Mouse (Mus musculus): ENCODE results near the gene Hspa1a. TPM values are rescaled to one million over a fixed set of nuclear protein-coding genes. Genes with fewer than 3 reads are reported as not detected.

Gene Hspa1a
- polyA plus RNA-seq, 1 experiment from 2014 or later: 4.4 TPM

DNA sequence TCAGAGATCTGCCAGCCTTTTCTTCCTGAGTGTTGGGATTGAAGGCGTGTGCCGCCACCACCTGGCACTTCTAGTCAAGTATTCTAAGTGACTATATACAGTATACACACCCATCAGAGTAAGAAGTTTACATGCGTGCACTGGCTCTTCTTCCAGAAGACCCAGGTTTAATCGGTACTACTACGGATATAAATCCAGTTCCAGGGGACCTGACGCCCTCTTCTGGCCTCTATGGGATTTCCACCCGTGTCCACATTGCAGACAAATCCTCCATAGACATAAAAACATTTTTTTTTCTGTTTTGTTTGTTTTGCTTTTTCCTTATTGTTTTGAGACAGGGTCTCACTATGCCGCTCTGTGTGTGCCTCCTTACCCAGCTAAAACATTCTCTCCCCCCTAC is 24.4 kb downstream of the Hspa1a start:
- ATAC-seq (replicated peaks; ENCODE audit: extremely low read depth, insufficient read depth, low FRiP score): no peak
- Histone ChIP-seq H3K36me3 (ENCODE audit: control insufficient read depth, insufficient read depth) (peaks cover 12% of the 10 kb centered on the region), H3K9ac (ENCODE audit: low read length) (no peak overlapping the region), H3K4me2 (ENCODE audit: low read depth, low read length) (no peak overlapping the region), H3K9me3 (replicated peaks; ENCODE audit: control insufficient read depth, low read length) (no peaks in the 10 kb centered on the region), H3K27ac (ENCODE audit: low read length) (no peak overlapping the region), H3K4me3 (ENCODE audit: low read length) (no peak overlapping the region), H3K4me1 (ENCODE audit: control insufficient read depth, insufficient read depth, low read length) (peaks cover 10% of the 10 kb centered on the region), H3K27me3 (ENCODE audit: control insufficient read depth, insufficient read depth, low read length) (no peaks in the 10 kb centered on the region)
- WGBS: 24% methylated on average over 8 of the region's 8 CpGs

DNA sequence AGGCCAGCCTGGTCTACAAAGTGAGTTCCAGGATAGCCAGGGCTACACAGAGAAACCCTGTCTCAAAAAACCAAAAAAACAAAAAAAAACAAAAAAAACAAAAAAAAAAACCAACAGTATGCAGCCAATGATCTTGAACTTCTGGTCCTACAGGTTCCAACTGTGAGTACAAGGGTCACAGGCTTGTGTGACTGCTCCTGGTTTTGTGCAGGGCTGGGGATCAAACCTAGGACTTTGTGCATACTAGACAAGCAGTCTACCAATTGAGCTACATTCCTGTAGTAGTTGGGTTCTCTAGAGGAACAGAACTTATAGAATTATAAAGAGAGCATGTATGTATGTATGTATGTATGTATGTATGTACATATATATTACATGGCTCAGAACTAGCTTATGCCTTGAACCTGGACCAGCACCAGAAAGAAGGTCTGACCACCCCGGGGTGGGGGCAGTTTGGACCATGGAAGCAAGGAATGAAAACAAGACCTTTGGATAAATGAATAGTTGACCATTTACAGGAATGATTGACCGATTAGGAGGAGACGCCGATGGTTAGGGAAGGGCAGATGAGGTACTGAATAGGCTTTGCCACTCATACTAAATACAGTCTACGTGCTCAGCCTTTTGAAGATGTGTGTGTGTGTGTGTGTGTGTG is 25.3 kb downstream of the Hspa1a start:
- Histone ChIP-seq H3K4me2 (ENCODE audit: low read depth, low read length) (no peak overlapping the region), H3K9ac (ENCODE audit: low read length) (no peak overlapping the region), H3K27me3 (ENCODE audit: control insufficient read depth, insufficient read depth, low read length) (no peaks in the 10 kb centered on the region), H3K4me1 (ENCODE audit: control insufficient read depth, insufficient read depth, low read length) (peaks cover 13% of the 10 kb centered on the region), H3K4me3 (ENCODE audit: low read length) (no peak overlapping the region), H3K9me3 (replicated peaks; ENCODE audit: control insufficient read depth, low read length) (no peaks in the 10 kb centered on the region), H3K36me3 (ENCODE audit: control insufficient read depth, insufficient read depth) (peaks cover 12% of the 10 kb centered on the region), H3K27ac (ENCODE audit: low read length) (no peak overlapping the region)
- ATAC-seq (replicated peaks; ENCODE audit: extremely low read depth, insufficient read depth, low FRiP score): no peak
- 86% methylated on average over 5 of the region's 5 CpGs for WGBS

DNA sequence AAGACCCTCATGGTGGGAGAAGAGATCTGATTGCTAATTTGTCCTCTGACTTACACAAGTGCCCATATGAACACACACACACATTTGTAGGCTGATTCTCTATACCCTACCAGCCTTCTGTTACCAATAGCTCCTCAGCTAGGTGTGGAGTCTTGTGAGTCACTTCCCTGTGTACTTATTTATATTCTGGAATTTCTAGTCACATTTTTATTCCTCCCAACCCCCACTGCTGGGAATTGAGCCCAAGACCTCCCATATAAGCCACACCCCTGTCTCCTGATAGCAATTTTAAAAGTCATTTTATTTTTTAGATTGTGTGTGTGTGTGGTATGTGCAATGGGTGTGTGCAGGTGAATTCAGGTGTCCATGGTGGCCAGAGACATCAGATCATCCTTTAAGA is 27.6 kb downstream of the Hspa1a start:
- H3K4me1 ChIP-seq (ENCODE audit: control insufficient read depth, insufficient read depth, low read length): peaks cover 6% of the 10 kb centered on the region
- peaks cover under 1% of the 10 kb centered on the region; the same call in 1 of the 2 replicates for H3K36me3 ChIP-seq (ENCODE audit: control insufficient read depth, insufficient read depth)
- no peaks in the 10 kb centered on the region for H3K27me3 ChIP-seq (ENCODE audit: control insufficient read depth, insufficient read depth, low read length)
- no peak overlapping the region for H3K9ac ChIP-seq (ENCODE audit: low read length)
- H3K27ac ChIP-seq (ENCODE audit: low read length): no peak overlapping the region
- no peaks in the 10 kb centered on the region for H3K9me3 ChIP-seq (replicated peaks; ENCODE audit: control insufficient read depth, low read length)
- ATAC-seq (replicated peaks; ENCODE audit: extremely low read depth, insufficient read depth, low FRiP score): no peak
- H3K4me3 ChIP-seq (ENCODE audit: low read length): no peak overlapping the region
- H3K4me2 ChIP-seq (ENCODE audit: low read depth, low read length): no peak overlapping the region

DNA sequence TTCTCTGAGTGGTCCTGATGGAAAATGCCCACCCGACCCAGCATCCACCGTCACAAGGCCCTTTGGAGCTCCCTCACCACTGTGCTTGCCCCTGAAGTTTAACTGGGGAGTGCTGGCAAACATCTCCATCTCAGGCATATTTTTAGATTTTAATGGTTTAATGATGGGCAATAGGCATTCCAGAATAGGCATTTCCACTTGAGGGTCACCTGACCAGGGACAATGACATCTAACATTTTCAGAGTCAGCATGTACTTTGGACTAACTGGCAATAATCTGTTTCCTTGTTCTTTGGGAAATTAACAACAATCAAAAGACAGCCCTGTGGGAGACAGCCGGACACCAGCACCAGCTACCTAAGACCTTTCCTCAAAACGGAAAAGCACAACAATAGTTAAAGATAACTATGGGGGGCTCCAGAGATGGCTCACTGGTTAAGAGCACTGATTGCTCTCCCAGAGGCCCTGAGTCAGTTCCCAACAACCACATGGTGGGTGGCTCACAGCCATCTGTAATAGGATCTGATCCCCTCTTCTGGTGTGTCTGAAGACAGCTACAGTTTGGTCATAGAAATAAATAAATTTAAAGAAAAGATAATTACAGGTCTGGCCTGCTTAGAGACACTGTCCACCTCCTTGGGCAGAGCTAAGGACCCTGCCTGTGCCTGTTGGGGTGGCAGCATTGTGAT is 28.7 kb downstream of the Hspa1a start:
- Histone ChIP-seq H3K9ac (ENCODE audit: low read length) (no peak overlapping the region), H3K9me3 (replicated peaks; ENCODE audit: control insufficient read depth, low read length) (no peaks in the 10 kb centered on the region), H3K4me1 (ENCODE audit: control insufficient read depth, insufficient read depth, low read length) (peaks cover 6% of the 10 kb centered on the region), H3K27me3 (ENCODE audit: control insufficient read depth, insufficient read depth, low read length) (no peaks in the 10 kb centered on the region), H3K27ac (ENCODE audit: low read length) (no peak overlapping the region), H3K4me3 (ENCODE audit: low read length) (no peak overlapping the region), H3K36me3 (ENCODE audit: control insufficient read depth, insufficient read depth) (no peaks in the 10 kb centered on the region), H3K4me2 (ENCODE audit: low read depth, low read length) (no peak overlapping the region)
- 77% methylated on average over 4 of the region's 4 CpGs for WGBS
- no peak for ATAC-seq (replicated peaks; ENCODE audit: extremely low read depth, insufficient read depth, low FRiP score)

DNA sequence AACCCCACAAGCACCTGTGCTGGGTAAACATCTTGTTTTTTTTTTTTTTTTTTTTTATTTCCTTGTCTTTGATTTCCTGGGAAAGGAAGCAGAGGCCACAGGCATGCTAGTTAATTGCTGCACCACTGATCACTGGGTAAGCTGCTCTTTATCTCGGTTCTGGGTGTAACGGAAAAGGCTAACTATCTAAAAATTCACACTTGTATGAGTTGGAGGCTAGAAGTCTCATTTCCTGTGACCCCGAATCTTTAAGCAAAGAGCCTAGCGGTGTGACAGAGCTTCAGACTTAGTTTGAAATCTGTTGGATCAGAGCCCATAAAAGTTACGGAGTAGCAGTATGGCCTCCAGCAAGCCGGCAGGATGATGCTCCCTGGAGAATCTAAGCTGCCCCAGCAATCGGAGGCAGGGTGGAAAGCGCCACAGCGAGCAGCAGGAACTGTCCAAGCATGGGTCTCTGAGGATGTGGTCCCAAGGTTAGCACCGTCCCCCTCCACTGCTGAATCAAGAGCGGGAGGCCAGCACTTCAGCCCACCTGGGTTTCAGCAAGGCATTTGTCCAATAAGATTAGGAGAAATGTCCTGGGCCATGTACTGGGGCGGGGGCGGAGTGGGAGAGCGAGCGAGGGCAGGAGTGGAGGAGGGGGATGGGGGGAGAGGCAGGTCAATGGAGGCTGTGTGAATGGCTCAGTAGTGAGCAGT is 30.5 kb downstream of the Hspa1a start:
- H3K9me3 ChIP-seq (replicated peaks; ENCODE audit: control insufficient read depth, low read length): no peaks in the 10 kb centered on the region
- H3K4me3 ChIP-seq (ENCODE audit: low read length): peak overlapping the region; percentile 47
- peak overlapping the region; percentile 66 for H3K27ac ChIP-seq (ENCODE audit: low read length)
- H3K27me3 ChIP-seq (ENCODE audit: control insufficient read depth, insufficient read depth, low read length): no peaks in the 10 kb centered on the region
- WGBS: 11% methylated on average over 15 of the region's 15 CpGs
- peaks cover 6% of the 10 kb centered on the region for H3K4me1 ChIP-seq (ENCODE audit: control insufficient read depth, insufficient read depth, low read length)
- H3K9ac ChIP-seq (ENCODE audit: low read length): peak overlapping the region; percentile 56
- H3K36me3 ChIP-seq (ENCODE audit: control insufficient read depth, insufficient read depth): no peaks in the 10 kb centered on the region
- ATAC-seq (replicated peaks; ENCODE audit: extremely low read depth, insufficient read depth, low FRiP score): peak; percentile 28; the same call in 1 of the 2 replicates
- H3K4me2 ChIP-seq (ENCODE audit: low read depth, low read length): peak overlapping the region; percentile 65

DNA sequence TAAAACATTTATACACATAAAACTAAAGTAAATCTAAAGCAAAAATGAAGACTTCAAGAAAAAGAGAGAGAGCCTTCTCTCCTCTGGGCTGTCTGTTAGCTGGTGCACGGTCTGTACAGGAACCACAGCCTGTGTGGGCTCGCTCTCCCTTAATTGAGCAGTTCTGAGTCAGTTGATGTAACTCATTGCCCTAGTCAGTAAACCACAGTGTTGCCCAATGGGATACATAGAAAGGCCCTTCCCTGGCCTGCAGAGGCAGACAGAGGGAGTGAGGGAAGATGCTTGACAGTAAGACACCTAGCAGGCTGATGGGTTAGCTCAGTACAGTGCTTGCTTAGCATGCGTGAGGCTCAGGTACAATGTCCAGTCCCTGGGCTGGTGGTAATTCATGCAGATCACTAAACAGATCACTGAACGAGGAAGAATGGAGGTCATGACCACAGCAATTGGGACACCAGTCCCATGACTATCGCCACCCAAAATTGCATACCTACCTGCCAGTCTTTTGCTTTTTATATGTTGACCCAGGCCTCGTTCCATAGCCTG is 33.9 kb downstream of the Hspa1a start:
- no peak for ATAC-seq (replicated peaks; ENCODE audit: extremely low read depth, insufficient read depth, low FRiP score)
- H3K27ac ChIP-seq (ENCODE audit: low read length): no peak overlapping the region
- no peaks in the 10 kb centered on the region for H3K27me3 ChIP-seq (ENCODE audit: control insufficient read depth, insufficient read depth, low read length)
- 82% methylated on average over 6 of the region's 6 CpGs for WGBS
- H3K9me3 ChIP-seq (replicated peaks; ENCODE audit: control insufficient read depth, low read length): no peaks in the 10 kb centered on the region
- no peak overlapping the region for H3K4me3 ChIP-seq (ENCODE audit: low read length)
- 0 out of 2 replicates have a peak, but pooled peaks cover 3% of the 10 kb centered on the region for H3K36me3 ChIP-seq (ENCODE audit: control insufficient read depth, insufficient read depth)
- no peak overlapping the region for H3K9ac ChIP-seq (ENCODE audit: low read length)
- H3K4me1 ChIP-seq (ENCODE audit: control insufficient read depth, insufficient read depth, low read length): peaks cover 6% of the 10 kb centered on the region
- no peak overlapping the region for H3K4me2 ChIP-seq (ENCODE audit: low read depth, low read length)

DNA sequence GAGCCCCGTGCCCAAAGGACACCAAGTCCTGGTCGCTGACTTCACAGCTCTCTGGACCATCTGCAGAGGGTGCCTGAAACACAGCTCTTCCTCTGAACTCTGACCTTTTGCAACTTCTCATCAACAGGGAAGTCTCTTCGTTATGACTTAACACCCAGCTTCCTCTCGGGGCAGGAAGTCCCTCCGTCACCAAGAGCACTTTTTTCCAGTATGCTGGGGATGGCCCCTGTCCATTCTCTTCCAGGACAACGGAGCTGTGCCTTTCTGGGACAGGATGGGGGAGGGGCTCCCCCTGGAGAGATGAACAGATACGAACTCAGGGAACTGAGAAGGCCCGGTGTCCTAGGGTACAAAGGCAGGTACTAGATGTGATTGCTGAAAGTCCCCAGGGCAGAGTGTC is 37.1 kb downstream of the Hspa1a start:
- ATAC-seq (replicated peaks; ENCODE audit: extremely low read depth, insufficient read depth, low FRiP score): no peak
- Histone ChIP-seq H3K4me1 (ENCODE audit: control insufficient read depth, insufficient read depth, low read length) (0 out of 2 replicates have a peak, but pooled peaks cover 7% of the 10 kb centered on the region), H3K4me3 (ENCODE audit: low read length) (no peak overlapping the region), H3K9me3 (replicated peaks; ENCODE audit: control insufficient read depth, low read length) (no peaks in the 10 kb centered on the region), H3K9ac (ENCODE audit: low read length) (no peak overlapping the region), H3K27ac (ENCODE audit: low read length) (no peak overlapping the region), H3K27me3 (ENCODE audit: control insufficient read depth, insufficient read depth, low read length) (no peaks in the 10 kb centered on the region), H3K4me2 (ENCODE audit: low read depth, low read length) (no peak overlapping the region), H3K36me3 (ENCODE audit: control insufficient read depth, insufficient read depth) (0 out of 2 replicates have a peak, but pooled peaks cover 3% of the 10 kb centered on the region)
- 42% methylated on average over 8 of the region's 8 CpGs for WGBS

DNA sequence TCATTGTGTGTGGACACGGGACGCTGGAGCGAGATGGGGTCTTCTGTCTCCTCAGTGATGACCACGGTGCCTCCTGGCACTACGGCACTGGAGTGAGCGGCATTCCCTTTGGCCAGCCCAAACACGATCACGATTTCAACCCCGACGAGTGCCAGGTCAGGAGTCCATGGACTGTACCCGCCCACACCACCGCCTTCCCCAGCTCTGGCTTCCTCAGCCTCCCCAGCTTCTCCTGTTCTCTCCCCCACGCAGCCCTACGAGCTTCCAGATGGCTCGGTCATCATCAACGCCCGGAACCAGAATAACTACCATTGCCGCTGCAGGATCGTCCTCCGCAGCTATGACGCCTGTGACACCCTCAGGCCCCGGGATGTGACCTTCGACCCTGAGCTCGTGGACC is 37.9 kb downstream of the Hspa1a start:
- Histone ChIP-seq H3K27me3 (ENCODE audit: control insufficient read depth, insufficient read depth, low read length) (no peaks in the 10 kb centered on the region), H3K36me3 (ENCODE audit: control insufficient read depth, insufficient read depth) (0 out of 2 replicates have a peak, but pooled peaks cover 3% of the 10 kb centered on the region), H3K4me1 (ENCODE audit: control insufficient read depth, insufficient read depth, low read length) (0 out of 2 replicates have a peak, but pooled peaks cover 7% of the 10 kb centered on the region), H3K9ac (ENCODE audit: low read length) (no peak overlapping the region), H3K4me3 (ENCODE audit: low read length) (no peak overlapping the region), H3K9me3 (replicated peaks; ENCODE audit: control insufficient read depth, low read length) (no peaks in the 10 kb centered on the region), H3K27ac (ENCODE audit: low read length) (no peak overlapping the region), H3K4me2 (ENCODE audit: low read depth, low read length) (0 out of 2 replicates have a peak overlapping the region, but pooled peaks have one; percentile 9)
- WGBS: 76% methylated on average over 24 of the region's 24 CpGs
- ATAC-seq (replicated peaks; ENCODE audit: extremely low read depth, insufficient read depth, low FRiP score): no peak

Measured in heart, embryonic 16.5 days (tissue).